9 mouse cellular contexts compared by ENCODE assay signal in the genomic region with DNA sequence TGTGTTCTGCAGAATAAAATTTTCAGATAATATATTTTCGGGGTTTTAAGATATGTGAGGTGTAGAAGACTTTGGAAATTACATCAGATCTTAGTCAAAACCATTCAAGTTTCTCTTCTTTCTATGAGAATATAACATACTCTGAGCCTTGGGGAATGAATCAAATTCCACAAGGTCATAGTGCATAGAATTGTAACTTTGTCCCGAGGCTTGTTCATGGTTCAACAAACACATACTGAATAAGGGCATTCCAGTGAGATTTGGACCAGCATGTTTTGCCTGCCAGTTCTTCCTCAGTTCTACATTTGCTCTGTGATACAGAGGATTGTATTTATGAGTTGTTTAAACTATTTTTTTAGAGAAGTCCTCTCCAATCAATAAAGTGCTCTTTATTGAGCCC.
"Had no signal": no experiment of that assay in that cellular context is flagged by ENCODE, and none has a peak within 500 bp of the region (broad histone marks: within the 10 kb centered on the region; RNA-seq: fewer than 3 reads in every experiment).

No protein-coding gene starts in this region.

- DNase-seq: layer of hippocampus, adult 9-11 months; liver; lung, adult 18-20 months; lung, postnatal 10 days; lung, postnatal 36 days; right cerebral cortex, adult 18-20 months; right cerebral cortex, postnatal 25 days; spleen, adult 18-20 months; thymus, postnatal 36 days had no signal
